Mouse (Mus musculus) frontal cortex, adult 2 months (tissue): ENCODE results near the gene Wipi2. TPM values are rescaled to one million over a fixed set of nuclear protein-coding genes. Genes with fewer than 3 reads are reported as not detected.
A peak's percentile ranks its signal among the peaks of the same experiment; 100 is the strongest.

Experiments used
- DNase-seq, 2 experiments: peaks; one replicate each; pipeline ENCODE4 v3.0.0; 2022; ENCODE audit warnings: low spot score in 1 of 2; ENCODE audit errors: extremely low spot score in 1 of 2
- polyA plus RNA-seq: library from polyadenylated mRNA; depleted of rRNA; stranded (reverse); fragments of >200 nt; gene quantifications from 2 replicates; pipeline ENCODE4 v1.2.3, GENCODE M21; 2012

The Wipi2 gene
- polyA plus RNA-seq, 1 experiment: 74.2 TPM

- peak; percentile 90 to 98 for DNase-seq
Measured at GRCm38 (mm10) chr5:142628726-142629662, 1.5 kb downstream of the Wipi2 start.

- no peak for DNase-seq
Measured at GRCm38 (mm10) chr5:142629663-142630025, 2.1 kb downstream of the Wipi2 start.

- DNase-seq: peak in 1 of 2 experiments; percentile 32
Measured at GRCm38 (mm10) chr5:142630224-142630623, 2.7 kb downstream of the Wipi2 start.

- no peak for DNase-seq
Measured at GRCm38 (mm10) chr5:142637823-142638222, 10.3 kb downstream of the Wipi2 start.

- DNase-seq: no peak
Measured at GRCm38 (mm10) chr5:142640088-142640487, 12.6 kb downstream of the Wipi2 start.

DNA sequence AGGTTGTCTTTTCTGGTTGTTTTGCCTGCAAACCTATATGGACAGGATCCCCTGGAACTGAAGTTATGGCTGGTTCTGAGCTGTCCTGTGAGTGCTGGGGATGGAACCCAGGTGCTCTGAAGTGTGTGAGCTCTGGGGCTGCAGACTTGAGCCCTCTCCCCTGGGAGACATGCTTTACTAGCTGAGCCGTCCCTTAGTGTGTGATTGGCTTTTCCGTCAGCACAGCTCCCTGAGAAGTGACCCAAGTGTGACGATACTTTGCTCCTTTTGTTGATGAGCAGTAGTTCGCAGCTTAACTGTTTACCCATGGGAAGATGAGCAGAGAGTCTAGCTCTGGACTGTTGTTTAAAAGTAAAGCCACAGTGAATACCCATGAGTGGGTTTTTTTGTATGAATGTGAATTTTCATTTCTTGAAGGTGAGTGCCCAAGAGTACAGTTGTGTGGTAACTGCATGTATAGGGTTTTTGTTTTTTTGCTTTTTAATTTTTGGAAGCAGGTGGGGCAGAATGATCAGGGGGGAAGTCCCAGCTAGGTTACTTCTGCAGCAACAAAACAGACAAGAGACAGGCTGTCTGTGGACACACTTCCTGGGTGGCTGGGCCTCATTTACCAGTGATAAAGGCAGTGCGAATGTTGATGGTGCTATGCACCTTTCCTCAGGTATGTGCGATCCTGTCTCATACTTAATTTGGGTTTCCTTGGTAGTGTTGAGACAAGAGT, 14.0 kb downstream of the Wipi2 start:
- DNase-seq: no peak

- DNase-seq: no peak
Measured at GRCm38 (mm10) chr5:142648162-142648561, 20.7 kb downstream of the Wipi2 start.

DNA sequence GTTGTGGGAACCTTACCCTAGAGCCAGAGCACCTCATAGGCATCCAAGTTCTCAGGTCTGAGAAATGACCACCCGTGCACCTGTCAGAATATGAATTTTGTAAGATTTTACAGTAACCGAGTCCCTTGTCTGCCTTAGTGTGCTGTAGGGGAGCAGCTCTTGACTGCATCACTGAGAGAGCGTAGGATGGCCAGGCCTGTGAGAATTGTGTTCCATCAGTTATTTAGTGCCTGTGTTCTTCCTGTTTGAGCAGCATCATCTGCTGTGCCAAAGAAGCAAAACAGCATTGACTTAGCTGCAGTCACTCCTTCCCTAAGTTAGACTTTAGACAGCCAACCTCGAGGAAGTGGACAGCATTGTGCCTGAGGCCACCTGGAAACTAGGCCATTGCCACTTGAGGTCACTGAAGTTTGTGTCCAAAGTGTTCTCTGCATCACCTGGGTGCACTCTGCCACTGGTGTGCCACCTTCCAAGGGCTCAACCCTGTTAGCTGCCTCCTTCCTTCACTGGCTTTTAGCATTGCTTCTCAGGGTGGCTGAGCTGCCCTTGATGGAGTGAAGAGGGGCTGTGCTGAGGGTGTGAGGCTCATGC, 22.1 kb downstream of the Wipi2 start:
- DNase-seq: no peak

GRCm38 (mm10) chr5:142650390-142650789, 22.9 kb downstream of the Wipi2 start:
- DNase-seq: no peak

DNA sequence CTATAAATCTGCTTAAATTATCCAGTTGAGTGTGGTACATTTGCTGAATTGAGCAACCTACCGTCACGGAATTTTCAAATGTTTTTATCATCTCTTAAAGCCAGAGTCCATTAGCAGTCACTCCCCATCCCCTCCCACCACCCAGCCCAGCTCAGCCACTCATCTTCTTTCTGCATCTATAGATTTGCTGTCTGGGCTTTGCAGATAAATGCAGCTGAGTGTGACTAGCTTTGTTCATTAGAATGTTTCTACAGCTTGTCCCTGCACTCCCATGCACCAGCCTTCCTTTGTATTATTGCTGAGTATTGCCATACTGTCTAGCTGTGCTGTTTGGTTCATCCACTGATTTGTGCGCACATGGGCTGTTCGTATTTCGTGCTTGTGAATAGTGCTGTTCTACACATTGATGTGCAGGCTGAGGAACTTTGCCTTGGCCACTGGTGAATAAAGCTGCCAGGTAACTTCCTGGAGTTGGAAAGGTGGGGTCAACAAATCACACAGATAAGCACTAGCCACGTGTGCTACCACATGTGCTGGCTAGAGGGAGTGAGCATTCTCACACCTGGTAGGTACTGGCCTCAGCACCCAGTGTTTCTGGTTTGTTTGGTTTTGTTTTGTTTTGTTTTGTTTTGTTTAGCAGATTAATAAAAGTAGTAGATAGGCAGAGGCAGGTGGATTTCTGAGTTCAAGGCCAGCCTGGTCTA, 23.4 kb downstream of the Wipi2 start:
- DNase-seq: no peak

- DNase-seq: no peak
Measured at GRCm38 (mm10) chr5:142652266-142652665, 24.8 kb downstream of the Wipi2 start.

GRCm38 (mm10) chr5:142660656-142661434, 33.3 kb downstream of the Wipi2 start:
- peak in 1 of 2 experiments; percentile 19 for DNase-seq

DNA sequence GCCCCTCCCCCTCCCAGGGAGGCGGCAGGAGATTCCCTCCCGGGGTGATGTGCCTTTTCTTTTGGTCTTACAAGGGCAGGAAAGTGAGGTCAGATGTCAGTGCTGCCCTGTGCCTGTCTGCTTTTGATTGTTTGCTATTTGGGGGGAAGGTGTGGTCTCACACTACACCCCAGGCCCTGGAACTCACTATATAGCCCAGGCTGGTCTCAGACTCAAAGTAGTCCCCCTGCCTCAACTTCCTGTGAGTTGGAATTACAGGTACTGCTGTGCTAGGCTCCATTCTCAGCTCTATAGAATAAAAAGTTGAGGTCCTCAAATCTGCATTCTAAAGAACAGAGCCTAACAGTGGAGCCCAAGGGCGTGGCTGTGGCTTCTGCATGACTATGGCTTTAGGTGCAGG, 40.4 kb downstream of the Wipi2 start:
- no peak for DNase-seq

DNA sequence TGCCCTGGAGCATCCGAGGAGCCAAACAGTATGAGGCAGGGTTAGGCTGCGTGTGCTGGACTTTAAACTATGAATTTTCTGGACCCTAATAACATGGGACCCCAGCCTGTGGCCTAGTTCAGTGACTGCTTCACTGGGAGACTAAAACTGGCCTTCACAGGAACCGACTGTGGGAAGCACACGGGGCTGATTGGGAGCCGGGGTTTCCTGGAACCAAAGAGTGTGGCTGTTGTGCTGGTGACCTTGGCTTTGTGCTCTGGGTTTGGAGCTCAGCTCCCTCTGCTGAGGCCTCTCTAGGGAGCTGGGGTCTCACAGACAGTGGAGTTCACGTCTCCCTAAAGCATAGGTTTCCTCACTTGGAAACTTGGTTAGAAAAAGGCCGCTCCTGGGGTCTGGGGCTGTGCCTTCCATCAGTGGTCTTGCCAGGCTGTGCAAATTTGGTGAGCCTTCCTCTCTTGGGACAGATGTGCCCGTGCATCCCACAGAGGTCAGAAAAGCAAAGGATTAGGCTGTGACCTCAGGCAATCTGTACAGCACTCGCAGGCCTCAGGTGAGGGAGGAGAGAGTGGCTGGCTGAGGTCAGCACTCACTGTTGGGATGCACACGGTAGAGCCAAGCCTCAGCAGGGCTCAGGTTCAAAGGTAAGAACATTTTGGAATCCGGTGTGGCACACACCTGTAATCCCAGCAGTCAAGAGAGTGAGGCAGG, 41.2 kb downstream of the Wipi2 start:
- no peak for DNase-seq

DNA sequence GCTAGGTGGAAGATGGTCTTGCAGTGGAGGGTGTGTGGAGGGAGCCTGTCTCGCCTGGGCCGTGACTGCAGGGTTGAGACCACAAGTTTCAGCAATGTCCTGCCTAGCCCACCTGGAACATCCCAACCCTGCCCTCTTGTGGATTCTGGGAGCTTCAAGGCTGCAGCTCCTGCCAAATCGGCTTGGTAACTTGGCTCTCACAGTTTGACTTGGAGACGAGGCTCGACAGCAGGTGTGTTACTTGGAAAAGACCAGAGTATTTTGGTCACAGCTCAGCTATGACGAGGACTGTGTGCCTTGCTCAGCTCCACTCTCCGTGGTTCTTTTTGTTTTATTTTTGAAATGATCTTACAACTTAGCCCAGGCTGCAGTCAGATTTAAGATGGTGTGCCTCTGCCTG, 42.2 kb downstream of the Wipi2 start:
- peak; percentile 19 to 38 for DNase-seq

DNA sequence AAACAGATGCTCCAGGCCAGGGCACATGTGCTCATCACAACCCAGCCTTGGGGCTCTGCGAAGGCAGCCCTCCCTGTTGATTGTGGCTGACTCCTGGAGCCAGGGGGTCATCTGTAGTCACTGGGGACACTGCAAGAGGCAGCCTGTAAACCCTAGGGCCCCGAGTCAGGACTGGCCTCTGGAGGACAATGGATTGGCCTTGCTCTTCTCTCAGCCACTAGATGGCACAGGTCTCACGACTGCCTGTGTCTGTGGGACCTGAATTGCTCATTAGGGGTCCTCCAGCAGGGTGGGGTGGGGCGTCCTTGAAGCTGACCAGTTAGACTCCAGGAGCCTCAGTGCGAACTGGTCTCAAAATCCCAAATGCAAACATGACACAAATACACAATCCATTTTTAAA, 45.6 kb downstream of the Wipi2 start:
- peak in 1 of 2 experiments; percentile 42 for DNase-seq

- no peak for DNase-seq
Measured at GRCm38 (mm10) chr5:142678141-142678571, 50.7 kb downstream of the Wipi2 start.

- no peak for DNase-seq
Measured at GRCm38 (mm10) chr5:142679065-142679464, 51.6 kb downstream of the Wipi2 start.

DNA sequence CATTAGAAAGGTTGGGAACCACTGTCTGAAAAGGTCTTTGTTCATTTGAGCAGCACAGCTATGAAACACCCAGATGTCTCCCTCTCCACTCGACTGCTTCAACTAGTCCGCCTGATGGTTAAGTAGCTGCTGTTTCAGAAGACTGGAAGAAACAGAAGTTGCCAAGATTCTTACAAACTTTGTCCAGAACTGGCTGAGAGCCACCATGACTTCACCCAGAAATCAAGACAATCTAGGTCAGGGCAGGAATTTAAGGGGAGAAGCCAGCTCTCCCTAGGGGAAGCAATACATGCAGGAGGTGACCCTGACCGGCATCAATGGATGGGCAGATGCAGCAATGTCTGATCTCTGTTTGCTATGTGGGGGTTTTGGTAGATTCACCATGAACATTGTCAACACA, 54.4 kb downstream of the Wipi2 start:
- DNase-seq: no peak
